Mouse (Mus musculus) spleen, adult 2 months (tissue): ENCODE measurements around the gene Kdm4d.
"Not testable (repeated sequence)": the region's sequence is repeated elsewhere in the genome, so short reads cannot be mapped to it uniquely, and the experiment has no call there.

Experiments used
- CTCF ChIP-seq: fragments of 200-500 bp; IDR thresholded peaks from 2 replicates; pipeline ENCODE4 v1.5.1; 2011; ENCODE audit warnings: mild to moderate bottlenecking, inconsistent platforms; ENCODE audit not compliant: insufficient read depth, insufficient read length, insufficient replicate concordance; ENCODE audit errors: extremely low read depth
- POLR2A ChIP-seq: fragments of 200-500 bp; IDR thresholded peaks from 2 replicates; pipeline ENCODE4 v1.6.1; 2011; ENCODE audit warnings: low read depth, low read length, inconsistent platforms

DNA sequence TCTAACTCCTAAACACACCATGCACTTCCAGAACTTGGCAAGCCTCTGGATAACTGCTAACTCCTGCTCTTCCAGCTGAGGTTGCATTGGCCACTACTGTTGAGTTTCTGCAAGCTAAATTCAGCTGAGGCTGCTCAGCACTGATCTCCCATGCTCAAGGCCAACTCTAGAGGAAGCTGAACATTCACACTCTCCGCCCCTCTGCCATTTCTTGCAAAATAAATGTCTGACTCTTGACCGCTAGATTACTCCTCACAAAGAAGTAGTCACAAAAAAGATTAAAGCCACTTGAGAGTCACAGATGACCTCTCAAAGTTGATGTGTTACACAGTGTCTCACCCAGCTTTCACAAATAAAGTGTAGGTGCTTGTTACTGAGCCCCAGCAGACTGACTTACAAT lies 53.2 kb downstream of the Kdm4d start:
- not testable (repeated sequence) for TF ChIP-seq CTCF, POLR2A
